Mouse (Mus musculus): ENCODE data around the gene Utp4. TPM values are rescaled to one million over a fixed set of nuclear protein-coding genes. Genes with fewer than 3 reads are reported as not detected.
A peak's percentile ranks its signal among the peaks of the same experiment; 100 is the strongest.

The Utp4 gene
- polyA plus RNA-seq (2016; fragmentation: Nextera tagmentation; extraction: Ambion mirVana), result 49.7 and 54.2 TPM in 2 replicates

- Histone ChIP-seq H3K9me3 (no peaks in the 10 kb centered on the region), H3K4me2 (replicated peaks) (peak within 1 kb of the TSS; percentile 82), H3K27me3 (no peaks in the 10 kb centered on the region), H3K36me3 (peaks cover 20% of the 10 kb centered on the region), H3K27ac (replicated peaks) (peak within 1 kb of the TSS; percentile 94), H3K4me3 (peak within 1 kb of the TSS; percentile 96), H3K4me1 (peaks cover 23% of the 10 kb centered on the region), H3K9ac (replicated peaks) (peak within 1 kb of the TSS; percentile 97)
- WGBS, result under 1% methylated on average over 63 of the region's 63 CpGs
- ATAC-seq (ENCODE audit: low FRiP score, low read depth), result peak; percentile 96
Observed at GRCm38 (mm10) chr8:106893481-106894156, at the start of gene Utp4. TSS of gene Utp4 (plus strand) at chr8:106893636.

GRCm38 (mm10) chr8:106850034-106850433, 43.4 kb upstream of the Utp4 start:
- Histone ChIP-seq H3K4me2 (replicated peaks) (no peak overlapping the region), H3K36me3 (peaks cover 5% of the 10 kb centered on the region; the same call in 1 of the 2 replicates), H3K27ac (replicated peaks) (no peak overlapping the region), H3K4me3 (no peak overlapping the region), H3K9me3 (no peaks in the 10 kb centered on the region), H3K4me1 (no peaks in the 10 kb centered on the region), H3K9ac (replicated peaks) (no peak overlapping the region), H3K27me3 (no peaks in the 10 kb centered on the region)
- ATAC-seq (ENCODE audit: low FRiP score, low read depth), result no peak
- WGBS, result 93% methylated on average over 10 of the region's 10 CpGs

GRCm38 (mm10) chr8:106854534-106855241, 38.7 kb upstream of the Utp4 start:
- no peaks in the 10 kb centered on the region for H3K4me1 ChIP-seq
- ATAC-seq (ENCODE audit: low FRiP score, low read depth), result no peak
- H3K9me3 ChIP-seq, result no peaks in the 10 kb centered on the region
- H3K36me3 ChIP-seq, result peaks cover 5% of the 10 kb centered on the region; the same call in 1 of the 2 replicates
- no peak overlapping the region for H3K9ac ChIP-seq (replicated peaks)
- no peak overlapping the region for H3K4me2 ChIP-seq (replicated peaks)
- no peak overlapping the region for H3K4me3 ChIP-seq
- no peak overlapping the region for H3K27ac ChIP-seq (replicated peaks)
- 40% methylated on average over 8 of the region's 8 CpGs for WGBS
- no peaks in the 10 kb centered on the region for H3K27me3 ChIP-seq

- Histone ChIP-seq H3K9ac (replicated peaks) (no peak overlapping the region), H3K27ac (replicated peaks) (no peak overlapping the region), H3K4me2 (replicated peaks) (no peak overlapping the region), H3K4me1 (no peaks in the 10 kb centered on the region), H3K4me3 (no peak overlapping the region), H3K9me3 (no peaks in the 10 kb centered on the region), H3K27me3 (no peaks in the 10 kb centered on the region), H3K36me3 (peaks cover 4% of the 10 kb centered on the region; the same call in 1 of the 2 replicates)
- no peak for ATAC-seq (ENCODE audit: low FRiP score, low read depth)
- 76% methylated on average over 3 of the region's 3 CpGs for WGBS
Observed at GRCm38 (mm10) chr8:106855242-106855562, 38.2 kb upstream of the Utp4 start.

- H3K4me2 ChIP-seq (replicated peaks), result no peak overlapping the region
- ATAC-seq (ENCODE audit: low FRiP score, low read depth), result no peak
- WGBS, result 89% methylated on average over 10 of the region's 10 CpGs
Observed at GRCm38 (mm10) chr8:106862845-106863244, 30.6 kb upstream of the Utp4 start.

GRCm38 (mm10) chr8:106865354-106865753, 28.1 kb upstream of the Utp4 start:
- ATAC-seq (ENCODE audit: low FRiP score, low read depth), result no peak
- Histone ChIP-seq H3K9ac (replicated peaks) (no peak overlapping the region), H3K27ac (replicated peaks) (no peak overlapping the region), H3K4me2 (replicated peaks) (no peak overlapping the region), H3K4me1 (peaks cover 5% of the 10 kb centered on the region; the same call in 1 of the 2 replicates), H3K4me3 (no peak overlapping the region), H3K9me3 (no peaks in the 10 kb centered on the region), H3K36me3 (no peaks in the 10 kb centered on the region), H3K27me3 (peaks cover 38% of the 10 kb centered on the region)
- WGBS, result 80% methylated on average over 9 of the region's 9 CpGs

More at GRCm38 (mm10) chr8:106862845-106863244, 30.6 kb upstream of the Utp4 start:
- H3K27ac ChIP-seq (replicated peaks), result no peak overlapping the region
- H3K36me3 ChIP-seq, result no peaks in the 10 kb centered on the region
- H3K4me3 ChIP-seq, result no peak overlapping the region
- no peaks in the 10 kb centered on the region for H3K4me1 ChIP-seq
- H3K9me3 ChIP-seq, result no peaks in the 10 kb centered on the region
- no peak overlapping the region for H3K9ac ChIP-seq (replicated peaks)
- peaks cover 14% of the 10 kb centered on the region; the same call in 1 of the 2 replicates for H3K27me3 ChIP-seq

- Histone ChIP-seq H3K9me3 (no peaks in the 10 kb centered on the region), H3K4me2 (replicated peaks) (peak within 1 kb of the TSS; percentile 97), H3K27ac (replicated peaks) (no peak within 1 kb of the TSS), H3K36me3 (peaks cover 9% of the 10 kb centered on the region), H3K9ac (replicated peaks) (peak within 1 kb of the TSS; percentile 51), H3K4me1 (peaks cover 31% of the 10 kb centered on the region), H3K27me3 (peaks cover 80% of the 10 kb centered on the region), H3K4me3 (peak within 1 kb of the TSS; percentile 60)
- ATAC-seq (ENCODE audit: low FRiP score, low read depth), result no peak
- 2% methylated on average over 18 of the region's 18 CpGs for WGBS
Observed at GRCm38 (mm10) chr8:106870051-106870450, 23.4 kb upstream of the Utp4 start, which contains the start of gene Has3. TSS of gene Has3 (plus strand) at chr8:106870242.

GRCm38 (mm10) chr8:106870537-106871327, 22.7 kb upstream of the Utp4 start:
- Histone ChIP-seq H3K27ac (replicated peaks) (no peak overlapping the region), H3K9me3 (no peaks in the 10 kb centered on the region), H3K4me3 (peak overlapping the region; percentile 60), H3K36me3 (peaks cover 10% of the 10 kb centered on the region), H3K9ac (replicated peaks) (peak overlapping the region; percentile 51), H3K4me1 (peaks cover 31% of the 10 kb centered on the region), H3K27me3 (peaks cover 75% of the 10 kb centered on the region), H3K4me2 (replicated peaks) (peak overlapping the region; percentile 97)
- ATAC-seq (ENCODE audit: low FRiP score, low read depth), result peak; percentile 52
- WGBS, result under 1% methylated on average over 62 of the region's 63 CpGs

GRCm38 (mm10) chr8:106871328-106871926, 22.0 kb upstream of the Utp4 start:
- Histone ChIP-seq H3K4me2 (replicated peaks) (peak overlapping the region; percentile 97), H3K27me3 (peaks cover 75% of the 10 kb centered on the region), H3K4me3 (peak overlapping the region; percentile 60), H3K36me3 (peaks cover 17% of the 10 kb centered on the region), H3K4me1 (peaks cover 31% of the 10 kb centered on the region), H3K27ac (replicated peaks) (no peak overlapping the region; the same call in 1 of the 2 replicates), H3K9ac (replicated peaks) (peak overlapping the region; percentile 51), H3K9me3 (no peaks in the 10 kb centered on the region)
- peak; percentile 28 for ATAC-seq (ENCODE audit: low FRiP score, low read depth)
- WGBS, result under 1% methylated on average over 15 of the region's 15 CpGs

- no peak overlapping the region for H3K27ac ChIP-seq (replicated peaks)
- H3K4me3 ChIP-seq, result peak overlapping the region; percentile 60
- H3K9ac ChIP-seq (replicated peaks), result peak overlapping the region; percentile 51
- peaks cover 22% of the 10 kb centered on the region for H3K36me3 ChIP-seq
- H3K9me3 ChIP-seq, result no peaks in the 10 kb centered on the region
- peak overlapping the region; percentile 97 for H3K4me2 ChIP-seq (replicated peaks)
- ATAC-seq (ENCODE audit: low FRiP score, low read depth), result peak; percentile 64; the same call in 1 of the 2 replicates
- peaks cover 72% of the 10 kb centered on the region for H3K27me3 ChIP-seq
- peaks cover 31% of the 10 kb centered on the region for H3K4me1 ChIP-seq
- WGBS, result 0% methylated on average over 22 of the region's 22 CpGs
Observed at GRCm38 (mm10) chr8:106871931-106872371, 21.5 kb upstream of the Utp4 start.

GRCm38 (mm10) chr8:106872454-106873034, 20.9 kb upstream of the Utp4 start:
- ATAC-seq (ENCODE audit: low FRiP score, low read depth), result no peak
- Histone ChIP-seq H3K27me3 (peaks cover 66% of the 10 kb centered on the region), H3K27ac (replicated peaks) (no peak overlapping the region)

More at GRCm38 (mm10) chr8:106872454-106873034, 20.9 kb upstream of the Utp4 start:
- peak overlapping the region; percentile 97 for H3K4me2 ChIP-seq (replicated peaks)
- peak overlapping the region; percentile 51 for H3K9ac ChIP-seq (replicated peaks)
- H3K9me3 ChIP-seq, result no peaks in the 10 kb centered on the region
- WGBS, result 8% methylated on average over 8 of the region's 8 CpGs
- H3K4me1 ChIP-seq, result peaks cover 31% of the 10 kb centered on the region
- H3K36me3 ChIP-seq, result peaks cover 24% of the 10 kb centered on the region
- peak overlapping the region; percentile 60 for H3K4me3 ChIP-seq

Measured in midbrain, embryonic 12.5 days (tissue).